Mouse (Mus musculus): Measurements from ENCODE around the gene Ttc41. TPM values are rescaled to one million over a fixed set of nuclear protein-coding genes. Genes with fewer than 3 reads are reported as not detected.

Gene Ttc41
- polyA plus RNA-seq, 1 experiment from 2014 or later: 1.5 TPM

DNA sequence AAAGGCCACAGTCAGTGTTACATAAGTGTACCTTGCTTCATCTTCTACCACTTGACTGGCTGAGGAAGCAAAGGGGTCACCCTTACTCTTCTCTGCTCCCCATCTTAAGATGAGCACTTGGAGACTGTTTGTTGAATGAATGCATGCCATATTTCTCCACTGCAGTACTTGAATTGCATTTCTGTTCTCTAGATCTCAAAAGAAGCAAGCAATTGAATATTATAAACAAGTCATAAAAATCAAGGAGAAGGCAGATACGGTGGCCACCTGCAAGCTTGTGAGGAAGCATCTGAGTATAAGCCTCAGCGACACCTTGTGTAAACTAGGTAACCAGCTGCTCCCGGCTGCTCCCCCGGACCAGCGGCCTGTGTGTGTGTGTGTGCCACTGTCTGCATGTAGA, 58.1 kb downstream of the Ttc41 start, which contains the start of gene Gm49358:
Gene Gm49358 (plus strand): TSS at position 301 of the 400 bp plus-strand sequence.
- Histone ChIP-seq H3K27ac (ENCODE audit: low read length) (no peak within 1 kb of the TSS), H3K4me2 (ENCODE audit: low read depth, low read length) (no peak within 1 kb of the TSS), H3K27me3 (replicated peaks; ENCODE audit: control insufficient read depth, insufficient read depth, low read length) (no peaks in the 10 kb centered on the region), H3K36me3 (ENCODE audit: control insufficient read depth, insufficient read depth, low read length) (no peaks in the 10 kb centered on the region), H3K4me1 (ENCODE audit: control insufficient read depth, insufficient read depth, low read length) (no peaks in the 10 kb centered on the region), H3K9ac (ENCODE audit: low read depth, low read length) (no peak within 1 kb of the TSS), H3K4me3 (ENCODE audit: low read length) (no peak within 1 kb of the TSS), H3K9me3 (ENCODE audit: control insufficient read depth, low read length) (0 out of 2 replicates have a peak, but pooled peaks cover 3% of the 10 kb centered on the region)
- WGBS: 54% methylated on average over 5 of the region's 5 CpGs
- ATAC-seq: no peak

DNA sequence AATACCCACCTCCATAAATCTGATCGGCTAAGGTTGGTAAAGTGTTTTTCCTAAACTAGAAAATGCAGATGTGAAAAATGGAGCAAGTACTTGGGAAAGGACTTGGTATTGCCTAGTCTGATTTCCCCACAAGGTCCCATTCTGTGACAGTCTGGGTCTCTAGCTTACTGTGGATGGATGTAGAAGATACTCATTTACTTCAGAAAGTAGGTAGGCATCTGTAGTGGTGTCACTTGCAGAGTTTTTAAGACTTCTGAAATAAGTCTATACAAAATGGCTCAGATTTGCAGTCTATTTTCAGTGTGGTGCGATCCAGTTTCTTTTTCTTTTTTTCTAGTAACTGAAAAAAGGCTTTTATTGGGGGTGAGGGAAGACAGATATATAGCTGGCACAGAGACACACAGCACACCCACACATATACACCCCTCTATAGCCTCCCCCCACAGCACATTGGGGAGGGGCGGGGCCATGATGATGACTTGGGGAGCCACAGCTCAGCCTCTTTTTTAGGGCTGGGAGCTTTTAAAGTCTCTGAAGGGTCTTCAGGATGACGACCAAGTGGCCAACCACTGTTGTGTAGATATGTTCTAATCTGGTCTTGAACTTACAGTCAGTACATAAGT, 59.8 kb downstream of the Ttc41 start:
- no peak overlapping the region for H3K9ac ChIP-seq (ENCODE audit: low read depth, low read length)
- ATAC-seq: no peak
- H3K4me2 ChIP-seq (ENCODE audit: low read depth, low read length): no peak overlapping the region
- H3K4me3 ChIP-seq (ENCODE audit: low read length): no peak overlapping the region
- no peak overlapping the region for H3K27ac ChIP-seq (ENCODE audit: low read length)
- no peaks in the 10 kb centered on the region; the same call in 1 of the 2 replicates for H3K4me1 ChIP-seq (ENCODE audit: control insufficient read depth, insufficient read depth, low read length)
- WGBS: 89% methylated on average over 4 of the region's 4 CpGs
- no peaks in the 10 kb centered on the region for H3K36me3 ChIP-seq (ENCODE audit: control insufficient read depth, insufficient read depth, low read length)
- H3K9me3 ChIP-seq (ENCODE audit: control insufficient read depth, low read length): 0 out of 2 replicates have a peak, but pooled peaks cover 3% of the 10 kb centered on the region
- H3K27me3 ChIP-seq (replicated peaks; ENCODE audit: control insufficient read depth, insufficient read depth, low read length): 0 out of 2 replicates have a peak, but pooled peaks cover 2% of the 10 kb centered on the region

DNA sequence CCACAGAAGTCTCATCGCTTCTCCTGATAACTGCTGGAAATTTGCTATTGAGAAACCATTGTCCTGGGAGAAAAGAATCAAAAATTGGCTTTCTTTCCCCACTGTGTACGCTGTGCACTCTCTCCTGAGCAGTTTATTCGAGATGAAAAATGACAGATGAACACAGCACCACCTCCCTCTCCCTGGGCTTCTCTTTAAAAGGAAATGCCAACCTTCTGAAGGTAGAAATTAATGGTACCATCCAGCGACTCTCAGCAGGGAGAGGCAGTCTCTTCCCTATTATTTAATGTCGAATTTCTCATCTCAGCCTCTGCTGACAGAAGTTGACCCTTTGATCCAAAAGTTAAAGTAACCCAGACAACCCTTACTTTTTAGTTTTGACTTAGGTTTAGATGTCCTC, 63.6 kb downstream of the Ttc41 start:
- no peak overlapping the region for H3K27ac ChIP-seq (ENCODE audit: low read length)
- no peak overlapping the region for H3K4me3 ChIP-seq (ENCODE audit: low read length)
- H3K36me3 ChIP-seq (ENCODE audit: control insufficient read depth, insufficient read depth, low read length): no peaks in the 10 kb centered on the region
- ATAC-seq: no peak
- H3K4me2 ChIP-seq (ENCODE audit: low read depth, low read length): no peak overlapping the region
- H3K27me3 ChIP-seq (replicated peaks; ENCODE audit: control insufficient read depth, insufficient read depth, low read length): 0 out of 2 replicates have a peak, but pooled peaks cover 5% of the 10 kb centered on the region
- no peak overlapping the region for H3K9ac ChIP-seq (ENCODE audit: low read depth, low read length)
- 60% methylated on average over 5 of the region's 5 CpGs for WGBS
- no peaks in the 10 kb centered on the region; the same call in 1 of the 2 replicates for H3K4me1 ChIP-seq (ENCODE audit: control insufficient read depth, insufficient read depth, low read length)
- no peaks in the 10 kb centered on the region for H3K9me3 ChIP-seq (ENCODE audit: control insufficient read depth, low read length)

DNA sequence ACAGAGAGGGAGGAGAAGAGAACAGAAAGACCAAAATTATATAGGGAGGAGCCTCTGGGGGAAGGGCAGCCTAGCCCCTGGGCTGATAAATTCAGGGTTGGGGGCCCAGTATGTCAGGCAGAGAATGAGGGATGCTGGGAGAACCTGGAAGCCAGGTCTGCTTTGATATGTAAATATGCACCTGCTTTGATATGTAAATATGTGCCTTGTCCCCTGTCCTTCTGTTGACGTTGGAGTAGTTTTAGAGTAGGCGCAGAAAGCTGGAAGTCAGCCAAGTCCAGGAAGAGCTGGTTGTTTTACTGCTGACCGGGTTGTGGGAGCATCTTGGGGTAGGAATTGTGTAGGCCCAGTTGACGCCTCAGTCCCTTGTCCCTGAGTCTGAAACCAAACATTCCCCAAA, 64.2 kb downstream of the Ttc41 start:
- H3K9me3 ChIP-seq (ENCODE audit: control insufficient read depth, low read length): no peaks in the 10 kb centered on the region
- H3K4me2 ChIP-seq (ENCODE audit: low read depth, low read length): no peak overlapping the region
- no peak overlapping the region for H3K4me3 ChIP-seq (ENCODE audit: low read length)
- ATAC-seq: no peak
- WGBS: 29% methylated on average over 4 of the region's 4 CpGs
- no peak overlapping the region for H3K9ac ChIP-seq (ENCODE audit: low read depth, low read length)
- no peaks in the 10 kb centered on the region for H3K36me3 ChIP-seq (ENCODE audit: control insufficient read depth, insufficient read depth, low read length)
- H3K4me1 ChIP-seq (ENCODE audit: control insufficient read depth, insufficient read depth, low read length): no peaks in the 10 kb centered on the region; the same call in 1 of the 2 replicates
- H3K27me3 ChIP-seq (replicated peaks; ENCODE audit: control insufficient read depth, insufficient read depth, low read length): peaks cover 5% of the 10 kb centered on the region; the same call in 1 of the 2 replicates
- no peak overlapping the region for H3K27ac ChIP-seq (ENCODE audit: low read length)

DNA sequence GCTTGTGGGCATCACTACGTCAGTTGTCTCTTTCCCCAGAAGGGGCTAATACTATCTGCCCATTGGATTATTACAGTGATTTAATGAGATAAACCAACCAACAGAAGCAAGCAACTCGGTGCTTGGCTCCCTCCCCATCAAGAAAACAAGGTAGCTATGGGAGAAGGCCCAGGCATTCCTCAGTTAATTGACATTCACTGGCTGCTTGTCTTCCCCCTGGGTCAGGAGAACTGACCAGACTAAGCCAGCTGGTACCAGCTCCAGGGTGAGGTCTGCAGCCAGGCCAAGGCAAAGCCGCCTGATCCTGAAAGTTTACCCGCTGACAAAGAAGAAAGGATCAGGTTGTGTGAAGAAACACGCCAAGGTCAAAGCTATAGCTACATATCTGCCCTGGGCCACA, 66.1 kb downstream of the Ttc41 start:
- no peak overlapping the region for H3K4me3 ChIP-seq (ENCODE audit: low read length)
- no peak overlapping the region for H3K4me2 ChIP-seq (ENCODE audit: low read depth, low read length)
- no peak overlapping the region for H3K27ac ChIP-seq (ENCODE audit: low read length)
- H3K36me3 ChIP-seq (ENCODE audit: control insufficient read depth, insufficient read depth, low read length): no peaks in the 10 kb centered on the region
- no peaks in the 10 kb centered on the region; the same call in 1 of the 2 replicates for H3K4me1 ChIP-seq (ENCODE audit: control insufficient read depth, insufficient read depth, low read length)
- H3K9ac ChIP-seq (ENCODE audit: low read depth, low read length): no peak overlapping the region
- no peak for ATAC-seq
- peaks cover 5% of the 10 kb centered on the region; the same call in 1 of the 2 replicates for H3K27me3 ChIP-seq (replicated peaks; ENCODE audit: control insufficient read depth, insufficient read depth, low read length)
- H3K9me3 ChIP-seq (ENCODE audit: control insufficient read depth, low read length): no peaks in the 10 kb centered on the region
- WGBS: 81% methylated on average over 5 of the region's 5 CpGs

DNA sequence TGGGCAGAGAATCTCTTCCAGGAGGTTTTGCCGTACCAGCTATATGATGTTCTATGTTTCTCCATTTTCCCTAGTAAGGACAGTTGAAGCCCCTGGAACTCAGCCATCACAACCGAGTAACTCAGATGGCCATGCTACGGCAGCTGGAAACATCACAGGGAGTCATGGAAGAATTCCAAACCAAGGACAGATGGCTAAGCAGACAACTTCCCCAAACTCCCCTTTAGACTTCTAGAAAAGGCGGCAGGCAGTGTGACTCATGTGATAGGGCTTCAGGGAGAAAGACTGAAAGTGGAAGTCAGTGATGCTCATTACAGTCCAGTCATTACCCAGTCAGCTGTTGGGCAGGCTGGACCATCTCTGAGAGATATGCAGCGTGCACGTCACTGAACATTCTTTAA, 66.6 kb downstream of the Ttc41 start:
- H3K9ac ChIP-seq (ENCODE audit: low read depth, low read length): no peak overlapping the region
- H3K27ac ChIP-seq (ENCODE audit: low read length): no peak overlapping the region; the same call in 1 of the 2 replicates
- H3K27me3 ChIP-seq (replicated peaks; ENCODE audit: control insufficient read depth, insufficient read depth, low read length): peaks cover 5% of the 10 kb centered on the region; the same call in 1 of the 2 replicates
- no peaks in the 10 kb centered on the region; the same call in 1 of the 2 replicates for H3K4me1 ChIP-seq (ENCODE audit: control insufficient read depth, insufficient read depth, low read length)
- ATAC-seq: peak; percentile 59; the same call in 1 of the 2 replicates
- WGBS: 56% methylated on average over 6 of the region's 6 CpGs
- H3K36me3 ChIP-seq (ENCODE audit: control insufficient read depth, insufficient read depth, low read length): no peaks in the 10 kb centered on the region
- H3K4me2 ChIP-seq (ENCODE audit: low read depth, low read length): no peak overlapping the region
- no peaks in the 10 kb centered on the region for H3K9me3 ChIP-seq (ENCODE audit: control insufficient read depth, low read length)
- no peak overlapping the region for H3K4me3 ChIP-seq (ENCODE audit: low read length)

DNA sequence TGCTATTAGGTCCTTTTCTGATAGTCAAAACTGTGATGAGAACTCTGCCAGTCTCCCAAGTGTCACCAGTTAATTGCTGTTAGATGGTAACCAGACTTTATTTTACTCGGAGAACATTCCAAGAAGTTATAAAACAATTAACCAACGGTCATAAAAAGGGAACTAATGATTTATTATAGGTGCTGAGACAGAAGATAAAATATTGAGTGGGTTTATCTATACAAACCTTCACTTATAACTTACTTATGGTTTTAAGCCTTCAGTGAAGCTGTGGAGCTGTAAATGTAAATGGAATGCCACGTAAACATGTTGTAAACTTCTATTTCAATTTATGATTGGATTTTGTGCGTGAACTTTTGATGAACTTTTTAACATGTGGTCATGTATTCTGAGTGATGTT, 67.7 kb downstream of the Ttc41 start:
- Histone ChIP-seq H3K4me3 (ENCODE audit: low read length) (no peak overlapping the region), H3K36me3 (ENCODE audit: control insufficient read depth, insufficient read depth, low read length) (no peaks in the 10 kb centered on the region), H3K9ac (ENCODE audit: low read depth, low read length) (no peak overlapping the region), H3K4me1 (ENCODE audit: control insufficient read depth, insufficient read depth, low read length) (peaks cover 8% of the 10 kb centered on the region), H3K9me3 (ENCODE audit: control insufficient read depth, low read length) (no peaks in the 10 kb centered on the region), H3K27ac (ENCODE audit: low read length) (no peak overlapping the region), H3K4me2 (ENCODE audit: low read depth, low read length) (no peak overlapping the region), H3K27me3 (replicated peaks; ENCODE audit: control insufficient read depth, insufficient read depth, low read length) (peaks cover 5% of the 10 kb centered on the region; the same call in 1 of the 2 replicates)
- no peak for ATAC-seq
- WGBS: 19% methylated on average over 4 of the region's 4 CpGs

DNA sequence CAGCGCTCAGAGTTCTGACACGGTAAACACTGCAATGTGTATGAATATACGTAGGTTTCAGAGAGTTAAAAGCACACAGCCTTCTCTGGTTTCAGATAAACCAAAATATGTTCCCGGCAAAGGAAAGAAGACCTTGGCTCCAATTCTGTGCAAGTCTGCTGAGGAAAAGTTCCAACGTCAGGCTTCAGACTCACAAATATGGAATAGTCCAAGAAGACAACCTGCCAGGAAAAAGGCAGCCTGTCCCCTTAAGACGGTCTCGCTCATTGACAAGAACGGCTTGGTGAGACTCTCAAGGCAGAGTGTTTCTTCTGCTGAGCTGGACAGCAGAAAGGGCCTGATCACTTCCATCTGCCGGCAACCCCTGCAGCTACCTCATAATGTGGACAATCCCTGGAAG, 70.7 kb downstream of the Ttc41 start:
- no peak overlapping the region for H3K4me3 ChIP-seq (ENCODE audit: low read length)
- H3K36me3 ChIP-seq (ENCODE audit: control insufficient read depth, insufficient read depth, low read length): no peaks in the 10 kb centered on the region
- no peak for ATAC-seq
- H3K4me2 ChIP-seq (ENCODE audit: low read depth, low read length): no peak overlapping the region
- peaks cover 14% of the 10 kb centered on the region for H3K4me1 ChIP-seq (ENCODE audit: control insufficient read depth, insufficient read depth, low read length)
- 58% methylated on average over 9 of the region's 9 CpGs for WGBS
- no peak overlapping the region for H3K9ac ChIP-seq (ENCODE audit: low read depth, low read length)
- H3K9me3 ChIP-seq (ENCODE audit: control insufficient read depth, low read length): no peaks in the 10 kb centered on the region
- H3K27me3 ChIP-seq (replicated peaks; ENCODE audit: control insufficient read depth, insufficient read depth, low read length): peaks cover 3% of the 10 kb centered on the region; the same call in 1 of the 2 replicates
- no peak overlapping the region for H3K27ac ChIP-seq (ENCODE audit: low read length)

DNA sequence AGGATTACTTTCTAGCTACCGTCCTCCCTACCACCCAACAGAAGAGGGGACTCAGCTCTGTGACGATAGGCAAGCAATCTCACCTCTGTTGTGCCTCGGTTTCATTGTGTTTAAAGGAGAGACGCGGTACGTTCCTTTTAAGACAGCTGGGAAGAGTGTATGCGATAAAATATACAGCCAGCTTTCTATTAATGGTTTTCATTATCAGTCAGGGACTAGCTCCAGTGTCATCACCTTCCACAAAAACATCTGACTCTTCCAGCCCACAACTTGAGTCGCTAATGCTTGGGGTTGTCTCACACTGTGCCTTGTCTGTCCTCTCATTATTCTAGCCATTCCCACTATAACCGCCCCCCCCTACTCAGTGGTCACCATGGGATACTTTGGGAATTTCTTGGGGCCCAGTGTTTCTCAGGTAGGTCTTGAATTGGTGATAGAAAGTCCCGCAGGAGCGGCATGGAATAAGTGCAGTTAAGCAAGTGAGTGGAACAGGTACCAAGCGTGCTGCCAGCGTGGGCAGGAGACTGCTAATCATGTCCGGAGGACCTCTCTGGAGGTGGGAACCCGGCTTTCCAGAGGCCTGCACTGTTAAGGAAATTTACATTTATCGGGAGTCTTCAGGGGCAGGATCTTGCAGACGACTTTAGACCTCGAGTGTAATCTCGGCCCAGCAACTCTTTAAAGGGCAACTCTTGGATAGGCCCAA, 72.2 kb downstream of the Ttc41 start:
- Histone ChIP-seq H3K9ac (ENCODE audit: low read depth, low read length) (peak overlapping the region; percentile 77), H3K4me3 (ENCODE audit: low read length) (peak overlapping the region; percentile 67), H3K4me2 (ENCODE audit: low read depth, low read length) (peak overlapping the region; percentile 100), H3K4me1 (ENCODE audit: control insufficient read depth, insufficient read depth, low read length) (peaks cover 20% of the 10 kb centered on the region), H3K27me3 (replicated peaks; ENCODE audit: control insufficient read depth, insufficient read depth, low read length) (no peaks in the 10 kb centered on the region; the same call in 1 of the 2 replicates), H3K27ac (ENCODE audit: low read length) (peak overlapping the region; percentile 76), H3K36me3 (ENCODE audit: control insufficient read depth, insufficient read depth, low read length) (no peaks in the 10 kb centered on the region), H3K9me3 (ENCODE audit: control insufficient read depth, low read length) (no peaks in the 10 kb centered on the region)
- no peak for ATAC-seq
- WGBS: 36% methylated on average over 19 of the region's 19 CpGs

Measured in intestine, embryonic 16.5 days (tissue).